Mouse (Mus musculus): ENCODE measurements around the gene Chp2.

GRCm38 (mm10) chr7:122180720-122181119, 38.6 kb upstream of the Chp2 start:
- TF ChIP-seq BHLHE40 (IDR thresholded peaks at IDR 0.05; ENCODE audit: borderline replicate concordance, low read depth, low read length): no peak
- TF ChIP-seq GATA1 (IDR thresholded peaks at IDR 0.05; ENCODE audit: low read depth, low read length): no peak
